Mouse (Mus musculus) testis, adult 2 months (tissue): ENCODE results near the gene Gm38392. TPM values are rescaled to one million over a fixed set of nuclear protein-coding genes. Genes with fewer than 3 reads are reported as not detected.

Experiments
- H3K27ac ChIP-seq: fragments of 200-500 bp; 2 replicates; pipeline ENCODE4 v1.5.1; 2012; ENCODE audit warnings: low read depth, low read length; ENCODE audit not compliant: control insufficient read depth, insufficient read depth
- H3K27me3 ChIP-seq: fragments of 200-500 bp; 2 replicates; pipeline ENCODE4 v1.6.1; 2012; ENCODE audit warnings: mild to moderate bottlenecking, low read length, moderate library complexity; ENCODE audit not compliant: control insufficient read depth, insufficient read depth
- H3K36me3 ChIP-seq: fragments of 200-500 bp; 2 replicates; pipeline ENCODE4 v1.6.1; 2012; ENCODE audit warnings: mild to moderate bottlenecking, low read length; ENCODE audit not compliant: control insufficient read depth, insufficient read depth
- H3K4me1 ChIP-seq: fragments of 200-500 bp; 2 replicates; pipeline ENCODE4 v1.6.1; 2012; ENCODE audit warnings: low read length; ENCODE audit not compliant: control insufficient read depth, insufficient read depth
- H3K4me3 ChIP-seq: fragments of 200-500 bp; 2 replicates; pipeline ENCODE4 v1.5.1; 2012; ENCODE audit warnings: low read depth, mild to moderate bottlenecking, low read length, moderate library complexity, mixed read lengths; ENCODE audit not compliant: control insufficient read depth
- CTCF ChIP-seq: fragments of 200-500 bp; IDR thresholded peaks from 2 replicates; pipeline ENCODE4 v1.5.1; 2012; ENCODE audit warnings: low read depth, mild to moderate bottlenecking, inconsistent platforms, low read length, moderate library complexity; ENCODE audit not compliant: control insufficient read depth, insufficient read depth, insufficient replicate concordance
- POLR2A ChIP-seq: fragments of 200-500 bp; IDR thresholded peaks from 2 replicates; pipeline ENCODE4 v1.6.1; 2012; ENCODE audit warnings: low read depth, mild to moderate bottlenecking, inconsistent platforms, low read length, moderate library complexity; ENCODE audit not compliant: control insufficient read depth
- polyA plus RNA-seq: library from polyadenylated mRNA; depleted of rRNA; stranded (reverse); fragments of >200 nt; gene quantifications from 2 replicates; pipeline ENCODE4 v1.2.3, GENCODE M21; 2012

Gene Gm38392
- polyA plus RNA-seq, 1 experiment = 2.8 TPM

GRCm38 (mm10) chr3:88241045-88241786 lies 45.8 kb downstream of the Gm38392 start:
- H3K27me3 ChIP-seq = no peaks in the 10 kb centered on the region
- TF ChIP-seq POLR2A (no peak), CTCF (no peak)
- no peaks in the 10 kb centered on the region; the same call in 1 of the 2 replicates for H3K4me1 ChIP-seq

GRCm38 (mm10) chr3:88239446-88239845 lies 47.6 kb downstream of the Gm38392 start:
- no peaks in the 10 kb centered on the region; the same call in 1 of the 2 replicates for H3K4me1 ChIP-seq
- no peak overlapping the region for H3K4me3 ChIP-seq
- H3K27ac ChIP-seq = no peak overlapping the region
- no peaks in the 10 kb centered on the region for H3K36me3 ChIP-seq
- TF ChIP-seq CTCF (no peak), POLR2A (no peak)
- H3K27me3 ChIP-seq = no peaks in the 10 kb centered on the region

More at GRCm38 (mm10) chr3:88241045-88241786, 45.8 kb downstream of the Gm38392 start:
- H3K4me3 ChIP-seq = no peak overlapping the region
- no peaks in the 10 kb centered on the region for H3K36me3 ChIP-seq
- no peak overlapping the region for H3K27ac ChIP-seq

- Histone ChIP-seq H3K4me3 (no peak overlapping the region), H3K27me3 (no peaks in the 10 kb centered on the region), H3K27ac (no peak overlapping the region), H3K36me3 (no peaks in the 10 kb centered on the region), H3K4me1 (no peaks in the 10 kb centered on the region; the same call in 1 of the 2 replicates)
- TF ChIP-seq POLR2A (no peak), CTCF (no peak)
Measured at GRCm38 (mm10) chr3:88238866-88239391, 48.1 kb downstream of the Gm38392 start.

GRCm38 (mm10) chr3:88237556-88238194 lies 49.3 kb downstream of the Gm38392 start:
- H3K4me3 ChIP-seq = no peak overlapping the region
- TF ChIP-seq CTCF (peak; percentile 48; the same call in 1 of the 2 replicates), POLR2A (no peak)
- H3K27me3 ChIP-seq = no peaks in the 10 kb centered on the region
- H3K4me1 ChIP-seq = no peaks in the 10 kb centered on the region; the same call in 1 of the 2 replicates
- H3K36me3 ChIP-seq = no peaks in the 10 kb centered on the region
- no peak overlapping the region for H3K27ac ChIP-seq

GRCm38 (mm10) chr3:88237161-88237555 lies 49.9 kb downstream of the Gm38392 start:
- Histone ChIP-seq H3K4me3 (no peak overlapping the region), H3K36me3 (no peaks in the 10 kb centered on the region), H3K27ac (no peak overlapping the region), H3K27me3 (no peaks in the 10 kb centered on the region), H3K4me1 (no peaks in the 10 kb centered on the region; the same call in 1 of the 2 replicates)
- TF ChIP-seq CTCF (no peak), POLR2A (no peak)

GRCm38 (mm10) chr3:88235616-88236015 lies 51.4 kb downstream of the Gm38392 start:
- no peak overlapping the region for H3K27ac ChIP-seq
- H3K27me3 ChIP-seq = no peaks in the 10 kb centered on the region
- TF ChIP-seq CTCF = no peak
- no peak for TF ChIP-seq POLR2A
- H3K4me1 ChIP-seq = no peaks in the 10 kb centered on the region; the same call in 1 of the 2 replicates
- H3K4me3 ChIP-seq = no peak overlapping the region
- no peaks in the 10 kb centered on the region for H3K36me3 ChIP-seq

- TF ChIP-seq POLR2A (no peak), CTCF (no peak)
- Histone ChIP-seq H3K36me3 (no peaks in the 10 kb centered on the region), H3K27ac (no peak overlapping the region), H3K27me3 (no peaks in the 10 kb centered on the region), H3K4me3 (no peak overlapping the region), H3K4me1 (no peaks in the 10 kb centered on the region; the same call in 1 of the 2 replicates)
Measured at GRCm38 (mm10) chr3:88235216-88235615, 51.8 kb downstream of the Gm38392 start.
